Mouse (Mus musculus): ENCODE data around the gene Rnf141. TPM values are rescaled to one million over a fixed set of nuclear protein-coding genes. Genes with fewer than 3 reads are reported as not detected.
A peak's percentile ranks its signal among the peaks of the same experiment; 100 is the strongest.

Gene Rnf141
- polyA plus RNA-seq, 1 experiment from 2014 or later, result 31.6 TPM

DNA sequence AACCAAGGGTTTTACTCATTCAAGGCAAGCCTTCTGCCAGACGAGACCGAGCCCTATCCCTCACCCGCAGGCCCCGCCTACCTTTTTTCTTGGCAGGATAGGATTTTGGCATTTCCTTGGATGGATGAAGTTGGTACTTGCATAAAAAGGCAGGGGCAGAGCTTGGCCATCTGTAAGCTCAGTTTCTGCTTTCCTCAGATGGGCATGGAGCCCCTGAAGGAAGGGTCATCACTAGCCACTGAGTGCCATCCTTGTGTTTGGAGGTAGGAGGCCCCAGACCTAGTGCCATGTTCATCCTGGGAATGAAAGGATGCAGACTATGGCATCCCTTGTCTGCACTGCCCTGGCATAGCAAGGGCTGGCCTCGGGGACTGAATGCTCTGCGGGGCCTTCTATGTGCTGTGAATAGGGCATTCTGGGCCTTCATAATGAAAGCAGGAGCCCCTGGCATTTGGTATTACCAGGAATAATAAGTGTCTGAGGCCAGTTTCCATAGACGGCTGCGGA lies 64.6 kb downstream of the Rnf141 start:
- ATAC-seq (no peak), DNase-seq (ENCODE audit: low spot score) (no peak)
- H3K4me2 ChIP-seq (replicated peaks; ENCODE audit: low read depth, low read length), result no peak overlapping the region
- no peak overlapping the region for H3K4me3 ChIP-seq (ENCODE audit: low read depth, low read length)
- H3K36me3 ChIP-seq (ENCODE audit: insufficient read depth, low read length), result no peaks in the 10 kb centered on the region
- no peaks in the 10 kb centered on the region for H3K27me3 ChIP-seq (replicated peaks; ENCODE audit: insufficient read depth, low read length)
- H3K27ac ChIP-seq (ENCODE audit: low read length), result no peak overlapping the region
- no peaks in the 10 kb centered on the region; the same call in 1 of the 2 replicates for H3K4me1 ChIP-seq (ENCODE audit: insufficient read depth, low read depth, low read length)
- no peaks in the 10 kb centered on the region for H3K9me3 ChIP-seq (ENCODE audit: low read length)
- TF ChIP-seq CTCF (IDR thresholded peaks at IDR 0.05), result no peak
- TF ChIP-seq EP300 (IDR thresholded peaks at IDR 0.05), result no peak
- no peak overlapping the region for H3K9ac ChIP-seq (replicated peaks; ENCODE audit: low read depth)
- WGBS, result 90% methylated on average over 8 of the region's 8 CpGs

DNA sequence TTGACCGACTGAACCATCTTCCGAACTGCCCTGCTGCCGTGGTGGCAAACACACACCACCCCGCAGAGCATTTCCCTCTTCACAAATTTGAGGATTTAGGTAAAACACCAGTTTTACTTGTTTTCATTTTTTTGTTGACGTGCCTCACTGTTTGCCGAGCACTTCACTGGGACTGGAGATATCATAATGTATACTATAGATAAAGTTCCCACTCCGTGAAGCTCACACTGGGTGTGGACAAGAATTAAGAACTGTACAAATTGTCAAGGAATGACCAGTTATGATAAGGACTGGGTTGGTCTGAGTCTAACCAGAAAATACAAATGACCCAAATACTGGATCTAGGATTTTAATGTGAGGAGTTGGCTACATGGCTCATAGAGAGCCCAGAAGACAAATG lies 65.3 kb downstream of the Rnf141 start:
- Histone ChIP-seq H3K27me3 (replicated peaks; ENCODE audit: insufficient read depth, low read length) (no peaks in the 10 kb centered on the region), H3K4me3 (ENCODE audit: low read depth, low read length) (no peak overlapping the region)
- no peak for DNase-seq (ENCODE audit: low spot score)

DNA sequence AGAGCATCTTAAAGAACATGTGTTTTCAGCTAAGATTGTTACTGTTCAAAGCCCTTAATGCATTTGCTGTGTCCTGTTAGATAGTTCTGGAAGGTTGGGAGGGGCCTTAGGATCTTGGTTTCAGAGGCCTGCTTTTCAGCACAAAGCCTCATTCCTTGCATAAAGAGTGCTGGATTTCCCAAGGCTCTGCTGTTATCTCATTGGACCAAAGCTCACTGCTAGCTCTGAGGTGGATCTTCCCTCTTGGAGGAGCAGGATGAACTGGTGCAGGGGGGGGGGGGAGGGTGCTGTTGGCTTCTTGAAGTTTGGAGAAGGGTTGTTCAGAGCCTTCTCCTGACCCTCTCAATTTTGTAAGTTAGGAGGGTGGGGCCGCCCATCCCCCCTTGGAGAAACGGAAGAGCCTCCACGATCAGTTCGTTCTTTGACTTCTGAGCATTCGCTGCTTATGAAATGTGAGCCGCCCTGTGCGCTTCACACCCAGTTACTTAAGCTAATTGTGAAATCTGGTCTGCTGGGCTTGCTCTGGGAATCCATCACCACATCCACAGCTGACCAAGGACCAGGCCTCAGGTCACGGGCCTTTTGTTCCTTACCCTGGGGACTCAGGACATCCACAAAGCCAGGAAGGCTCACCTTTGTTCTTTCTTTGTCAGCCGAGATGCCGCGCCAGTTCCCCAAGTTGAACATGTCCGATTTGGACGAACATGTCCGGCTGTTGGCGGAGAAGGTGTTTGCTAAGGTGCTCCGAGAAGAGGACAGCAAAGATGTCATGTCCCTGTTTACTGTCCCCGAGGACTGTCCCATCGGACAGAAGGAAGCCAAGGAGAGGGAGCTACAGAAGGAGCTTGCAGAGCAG lies 66.9 kb downstream of the Rnf141 start:
- Histone ChIP-seq H3K36me3 (ENCODE audit: insufficient read depth, low read length) (no peaks in the 10 kb centered on the region), H3K4me1 (ENCODE audit: insufficient read depth, low read depth, low read length) (peaks cover 5% of the 10 kb centered on the region; the same call in 1 of the 2 replicates), H3K27ac (ENCODE audit: low read length) (no peak overlapping the region), H3K9ac (replicated peaks; ENCODE audit: low read depth) (no peak overlapping the region), H3K27me3 (replicated peaks; ENCODE audit: insufficient read depth, low read length) (no peaks in the 10 kb centered on the region), H3K4me2 (replicated peaks; ENCODE audit: low read depth, low read length) (no peak overlapping the region), H3K9me3 (ENCODE audit: low read length) (no peaks in the 10 kb centered on the region), H3K4me3 (ENCODE audit: low read depth, low read length) (no peak overlapping the region)
- ATAC-seq (peak; percentile 42), DNase-seq (ENCODE audit: low spot score) (peak; percentile 75)
- no peak for TF ChIP-seq CTCF (IDR thresholded peaks at IDR 0.05)
- TF ChIP-seq EP300 (IDR thresholded peaks at IDR 0.05), result peak; percentile 78
- WGBS, result 78% methylated on average over 18 of the region's 18 CpGs

More for the DNA sequence above, 65.3 kb downstream of the Rnf141 start:
- no peaks in the 10 kb centered on the region for H3K36me3 ChIP-seq (ENCODE audit: insufficient read depth, low read length)
- no peaks in the 10 kb centered on the region; the same call in 1 of the 2 replicates for H3K4me1 ChIP-seq (ENCODE audit: insufficient read depth, low read depth, low read length)
- TF ChIP-seq CTCF (IDR thresholded peaks at IDR 0.05), result no peak
- H3K27ac ChIP-seq (ENCODE audit: low read length), result no peak overlapping the region
- no peaks in the 10 kb centered on the region for H3K9me3 ChIP-seq (ENCODE audit: low read length)
- WGBS, result 69% methylated on average over 7 of the region's 7 CpGs
- ATAC-seq, result no peak
- H3K9ac ChIP-seq (replicated peaks; ENCODE audit: low read depth), result no peak overlapping the region
- H3K4me2 ChIP-seq (replicated peaks; ENCODE audit: low read depth, low read length), result no peak overlapping the region

DNA sequence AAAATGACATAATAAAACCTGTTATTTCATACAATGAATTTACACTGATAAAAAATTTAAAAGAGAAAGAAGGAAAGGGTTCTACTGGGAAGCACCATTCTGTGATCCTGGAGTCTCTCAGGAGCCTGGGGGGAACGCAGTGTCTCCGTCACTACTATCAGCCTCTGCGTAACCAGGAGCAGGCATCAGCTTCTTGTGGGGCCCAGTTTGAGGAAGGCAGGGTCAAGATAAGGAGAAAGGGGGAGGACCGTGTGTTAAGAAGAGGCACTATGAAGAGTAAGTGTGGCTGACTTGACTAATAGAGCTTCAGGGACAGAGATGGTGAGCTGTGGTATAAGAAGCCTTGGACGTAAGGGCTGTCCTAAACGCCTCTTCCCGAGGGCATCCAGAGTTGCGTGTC lies 69.6 kb downstream of the Rnf141 start:
- 76% methylated on average over 8 of the region's 8 CpGs for WGBS
- Histone ChIP-seq H3K27ac (ENCODE audit: low read length) (no peak overlapping the region), H3K36me3 (ENCODE audit: insufficient read depth, low read length) (no peaks in the 10 kb centered on the region), H3K27me3 (replicated peaks; ENCODE audit: insufficient read depth, low read length) (no peaks in the 10 kb centered on the region), H3K4me3 (ENCODE audit: low read depth, low read length) (no peak overlapping the region), H3K4me1 (ENCODE audit: insufficient read depth, low read depth, low read length) (peaks cover 5% of the 10 kb centered on the region; the same call in 1 of the 2 replicates), H3K9ac (replicated peaks; ENCODE audit: low read depth) (no peak overlapping the region), H3K9me3 (ENCODE audit: low read length) (no peaks in the 10 kb centered on the region), H3K4me2 (replicated peaks; ENCODE audit: low read depth, low read length) (no peak overlapping the region)
- ATAC-seq, result no peak
- DNase-seq (ENCODE audit: low spot score), result no peak
- no peak for TF ChIP-seq EP300 (IDR thresholded peaks at IDR 0.05)
- TF ChIP-seq CTCF (IDR thresholded peaks at IDR 0.05), result no peak

DNA sequence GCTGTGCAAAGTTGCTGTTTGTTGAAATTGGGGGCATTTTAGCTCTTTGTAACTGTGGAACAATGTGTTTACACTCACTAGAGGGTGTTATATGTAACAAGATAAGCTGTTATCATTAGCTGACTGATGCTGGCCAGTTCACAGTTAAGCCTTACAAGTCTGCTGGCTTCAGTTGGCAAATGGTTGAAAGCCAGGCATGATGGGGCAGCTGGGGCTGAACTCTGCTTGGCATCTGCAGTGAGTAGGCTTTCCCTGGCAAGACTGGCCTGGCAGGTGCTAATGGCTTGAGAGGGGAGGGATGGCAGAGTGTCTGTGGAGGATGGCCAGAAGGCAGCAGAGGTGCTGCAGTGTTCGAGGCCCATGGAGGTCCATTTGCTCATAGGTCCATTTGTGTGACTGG lies 70.2 kb downstream of the Rnf141 start:
- H3K9ac ChIP-seq (replicated peaks; ENCODE audit: low read depth), result no peak overlapping the region
- H3K27me3 ChIP-seq (replicated peaks; ENCODE audit: insufficient read depth, low read length), result no peaks in the 10 kb centered on the region
- no peak for TF ChIP-seq CTCF (IDR thresholded peaks at IDR 0.05)
- TF ChIP-seq EP300 (IDR thresholded peaks at IDR 0.05), result no peak
- no peak overlapping the region for H3K27ac ChIP-seq (ENCODE audit: low read length)
- DNase-seq (ENCODE audit: low spot score) (no peak), ATAC-seq (no peak)
- H3K4me3 ChIP-seq (ENCODE audit: low read depth, low read length), result no peak overlapping the region
- H3K9me3 ChIP-seq (ENCODE audit: low read length), result no peaks in the 10 kb centered on the region
- H3K4me2 ChIP-seq (replicated peaks; ENCODE audit: low read depth, low read length), result peak overlapping the region; percentile 8; the same call in 1 of the 2 replicates
- WGBS, result 79% methylated on average over 1 of the region's 1 CpGs
- peaks cover 5% of the 10 kb centered on the region; the same call in 1 of the 2 replicates for H3K4me1 ChIP-seq (ENCODE audit: insufficient read depth, low read depth, low read length)
- no peaks in the 10 kb centered on the region for H3K36me3 ChIP-seq (ENCODE audit: insufficient read depth, low read length)

DNA sequence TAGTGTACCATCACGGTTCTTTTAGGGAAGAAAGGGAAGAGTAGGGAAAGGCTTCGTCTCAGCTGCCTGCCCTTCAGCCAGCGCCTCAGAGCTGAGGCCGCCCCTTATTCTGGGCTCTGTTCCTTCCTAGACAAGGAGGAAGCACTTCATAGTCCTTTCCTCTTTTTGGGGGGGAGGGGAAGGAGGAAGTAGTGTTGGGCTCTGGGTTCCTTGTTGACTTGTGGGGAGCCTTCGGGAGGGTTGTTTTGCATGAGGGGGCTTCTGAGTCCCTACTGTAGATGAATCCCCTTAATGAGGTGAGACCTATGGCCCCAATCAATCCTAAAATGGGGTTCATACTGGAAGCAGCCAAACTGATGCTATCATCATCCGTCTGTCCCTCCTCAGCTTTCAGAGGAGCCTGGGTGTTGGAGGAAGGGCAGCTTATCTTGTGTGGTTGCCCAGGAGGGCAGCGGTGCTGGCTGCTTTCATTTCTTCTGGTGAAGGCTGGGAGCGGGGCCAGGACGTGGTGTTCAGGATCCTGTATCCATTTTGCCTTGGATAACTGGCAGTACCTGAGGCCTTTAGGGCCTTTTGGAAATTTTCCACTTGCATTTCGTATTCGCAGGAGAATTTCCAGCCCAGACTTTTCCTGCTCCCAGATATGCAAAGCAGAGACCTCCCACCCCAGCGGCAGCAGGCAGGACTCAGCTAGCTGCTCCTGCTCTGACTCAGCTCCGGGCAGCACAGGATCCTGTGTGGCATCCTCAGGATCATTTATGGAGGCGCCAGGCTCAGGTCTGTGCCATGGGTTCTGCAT lies 70.9 kb downstream of the Rnf141 start:
- 23% methylated on average over 14 of the region's 14 CpGs for WGBS
- Histone ChIP-seq H3K9ac (replicated peaks; ENCODE audit: low read depth) (no peak overlapping the region), H3K27me3 (replicated peaks; ENCODE audit: insufficient read depth, low read length) (no peaks in the 10 kb centered on the region; the same call in 1 of the 2 replicates), H3K4me1 (ENCODE audit: insufficient read depth, low read depth, low read length) (peaks cover 5% of the 10 kb centered on the region; the same call in 1 of the 2 replicates), H3K36me3 (ENCODE audit: insufficient read depth, low read length) (no peaks in the 10 kb centered on the region), H3K9me3 (ENCODE audit: low read length) (no peaks in the 10 kb centered on the region), H3K27ac (ENCODE audit: low read length) (no peak overlapping the region), H3K4me2 (replicated peaks; ENCODE audit: low read depth, low read length) (peak overlapping the region; percentile 8), H3K4me3 (ENCODE audit: low read depth, low read length) (no peak overlapping the region)
- DNase-seq (ENCODE audit: low spot score) (peak; percentile 63), ATAC-seq (peak; percentile 44)
- TF ChIP-seq CTCF (IDR thresholded peaks at IDR 0.05), result no peak
- no peak for TF ChIP-seq EP300 (IDR thresholded peaks at IDR 0.05)
